Mouse (Mus musculus) common myeloid progenitor, adult 5-6 weeks (primary cell): ENCODE data around the gene Mt2. TPM values are rescaled to one million over a fixed set of nuclear protein-coding genes. Genes with fewer than 3 reads are reported as not detected.
"Not testable (repeated sequence)": the region's sequence is repeated elsewhere in the genome, so short reads cannot be mapped to it uniquely, and the experiment has no call there.

Experiments used
- ATAC-seq: replicated peaks from 2 replicates; pipeline ENCODE4 v1.8.0; 2016; ENCODE audit warnings: low read depth, mild to moderate bottlenecking, moderate TSS enrichment, inconsistent platforms; ENCODE audit not compliant: poor library complexity, severe bottlenecking
- total RNA-seq: library from RNA; stranded (forward); fragments of 200-1000, 187-1606 nt; gene quantifications from 2 replicates; pipeline ENCODE4 v1.2.3, GENCODE M21; 2017

Gene Mt2
- 113 and 182 TPM in 2 replicates for total RNA-seq

DNA sequence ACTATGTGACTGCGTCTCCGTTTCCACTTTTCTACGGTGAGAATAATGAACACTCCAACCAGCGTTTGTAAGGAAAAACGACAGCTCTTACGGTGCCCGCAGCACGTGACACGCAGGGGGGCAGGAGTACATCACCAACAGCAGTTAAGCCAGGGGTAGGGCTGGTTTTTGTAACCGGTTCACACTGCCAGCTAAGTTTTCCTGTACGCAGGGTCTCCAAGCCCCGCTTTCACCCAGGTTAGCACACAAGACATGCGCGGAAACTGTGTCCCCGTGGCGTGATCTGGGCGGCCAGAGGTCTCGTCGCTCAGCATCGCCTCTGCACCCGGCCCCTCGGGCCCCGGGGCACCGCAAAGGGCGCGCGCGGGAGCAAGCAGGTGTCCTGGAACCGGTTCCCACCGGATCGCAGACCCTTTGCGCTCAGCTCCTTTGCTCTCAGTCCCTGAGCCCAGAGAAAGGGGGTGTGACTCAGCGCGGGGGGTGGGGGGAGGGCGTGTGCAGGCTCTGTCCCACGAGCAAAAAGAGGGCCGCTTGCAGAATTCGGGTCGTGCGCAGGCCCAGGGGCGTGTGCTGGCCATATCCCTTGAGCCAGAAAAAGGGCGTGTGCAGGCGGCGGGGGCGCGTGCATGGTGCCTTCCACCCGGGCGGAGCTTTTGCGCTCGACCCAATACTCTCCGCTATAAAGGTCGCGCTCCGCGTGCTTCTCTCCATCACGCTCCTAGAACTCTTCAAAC is at the start of gene Mt2:
Mt2 (plus strand) TSS at position 590 of the 734 bp plus-strand sequence.
- ATAC-seq: peak; percentile 62

GRCm38 (mm10) chr8:94122711-94123468 is 49.6 kb upstream of the Mt2 start:
- peak; percentile 76 for ATAC-seq

DNA sequence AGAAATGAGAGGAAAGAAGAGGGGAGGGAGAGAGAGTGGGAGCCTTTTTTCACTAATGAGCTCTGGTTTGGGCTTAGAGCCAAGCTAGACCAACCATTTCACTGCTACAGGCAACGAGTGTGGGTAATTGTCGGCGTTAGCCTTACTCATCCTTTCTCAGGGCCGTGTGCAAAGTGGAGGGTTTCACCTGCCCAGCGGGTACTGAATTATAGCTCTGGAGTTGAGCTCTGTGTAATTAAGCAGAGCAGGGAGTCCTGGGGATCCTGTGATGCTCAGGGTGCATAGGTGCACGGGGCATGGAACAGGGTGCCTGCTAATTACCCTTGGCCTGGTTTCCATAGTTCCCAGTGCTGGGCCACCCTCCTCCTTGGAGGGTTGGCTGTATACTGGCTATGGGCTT is 44.8 kb upstream of the Mt2 start:
- no peak for ATAC-seq

DNA sequence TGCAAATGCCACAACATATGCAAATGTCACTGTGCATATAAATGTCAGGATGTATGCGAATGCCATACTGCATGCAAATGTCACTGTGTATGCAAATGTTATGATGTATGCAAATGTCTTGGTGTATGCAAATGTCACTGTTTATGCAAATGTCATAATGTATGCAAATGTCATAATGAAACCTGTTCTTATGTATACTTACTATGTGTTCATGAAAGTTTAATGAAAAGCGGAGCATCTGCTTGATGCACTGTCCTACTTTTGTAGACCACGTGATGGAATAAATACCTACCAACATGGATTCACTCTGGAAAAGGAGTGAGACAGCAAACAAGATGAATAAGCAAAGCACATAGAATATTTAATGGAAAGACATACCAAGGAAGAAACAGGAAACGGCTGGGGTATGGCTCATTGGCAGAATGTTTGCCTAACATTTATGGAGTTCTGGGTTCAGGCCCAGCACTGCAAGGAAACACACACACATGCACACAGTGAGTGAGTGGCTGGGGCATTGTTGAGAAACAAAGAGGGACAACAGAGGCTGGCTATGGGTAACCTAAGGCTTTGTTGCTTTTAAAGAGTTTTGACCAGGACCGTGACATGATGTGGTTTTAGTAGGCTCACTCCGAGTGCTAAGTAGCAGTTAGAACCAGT is 43.2 kb upstream of the Mt2 start:
- no peak for ATAC-seq

- no peak for ATAC-seq
Observed at GRCm38 (mm10) chr8:94130126-94130525, 42.3 kb upstream of the Mt2 start.

GRCm38 (mm10) chr8:94132096-94132495 is 40.4 kb upstream of the Mt2 start:
- ATAC-seq: 0 out of 2 replicates have a peak, but pooled peaks have one; percentile 22

DNA sequence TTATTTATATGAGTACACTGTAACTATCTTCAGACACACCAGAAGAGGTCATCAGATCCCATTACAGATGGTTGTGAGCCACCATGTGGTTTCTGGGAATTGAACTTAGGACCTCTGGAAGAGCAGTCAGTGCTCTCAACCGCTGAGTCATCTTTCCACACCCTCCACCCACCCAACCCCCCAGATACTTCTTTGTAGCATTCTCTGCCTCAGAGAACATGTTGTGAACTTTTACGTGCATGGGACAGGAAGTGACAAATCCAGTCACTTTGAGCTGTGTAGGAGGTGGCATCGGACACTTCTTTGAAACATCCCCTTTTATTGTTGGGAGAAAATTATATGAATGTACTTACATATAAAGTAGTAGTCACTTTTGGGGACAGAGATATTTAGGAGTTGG is 37.9 kb upstream of the Mt2 start:
- ATAC-seq: not testable (repeated sequence)

DNA sequence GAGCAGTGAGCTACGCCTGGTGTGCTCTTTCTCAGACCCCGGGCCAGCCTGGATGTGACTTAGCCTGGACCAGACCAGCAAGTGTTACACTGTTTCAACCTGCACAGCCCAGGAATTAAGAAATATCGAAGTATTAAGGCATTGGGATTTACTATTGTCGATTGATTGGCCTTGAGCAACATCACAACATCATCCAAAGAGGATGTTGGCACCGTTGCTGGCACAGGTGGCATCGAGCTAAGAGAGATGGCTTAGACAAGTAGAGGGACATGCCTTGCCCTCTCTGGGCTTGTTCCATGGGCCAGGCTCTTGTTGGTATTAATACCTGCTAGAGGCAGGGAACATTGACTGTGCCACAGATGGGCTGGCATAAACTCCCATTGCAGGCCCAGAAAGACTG is 36.9 kb upstream of the Mt2 start:
- ATAC-seq: no peak

GRCm38 (mm10) chr8:94136192-94136591 is 36.3 kb upstream of the Mt2 start:
- no peak for ATAC-seq

DNA sequence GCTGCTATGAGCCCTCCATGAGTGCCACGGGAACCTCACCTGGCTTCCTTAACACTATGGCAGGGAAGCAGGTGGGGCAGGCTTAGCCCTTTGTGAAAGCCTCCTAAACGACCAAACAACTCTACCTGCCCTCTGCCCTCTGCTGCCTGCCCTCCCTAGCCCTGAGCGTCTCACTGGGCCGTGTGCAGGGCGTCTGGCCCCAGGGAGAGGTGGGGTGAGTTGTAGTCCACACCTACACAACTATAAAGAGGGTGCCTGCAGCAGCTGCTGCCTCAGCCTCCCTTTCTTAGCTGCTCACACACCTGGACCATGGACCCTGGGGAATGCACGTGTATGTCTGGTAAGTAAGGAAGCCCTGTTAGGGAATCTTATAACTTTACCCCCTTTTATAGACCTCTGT is 35.5 kb upstream of the Mt2 start, which contains the start of gene Mt4:
Mt4 (plus strand) TSS at position 265 of the 400 bp plus-strand sequence.
- no peak for ATAC-seq

DNA sequence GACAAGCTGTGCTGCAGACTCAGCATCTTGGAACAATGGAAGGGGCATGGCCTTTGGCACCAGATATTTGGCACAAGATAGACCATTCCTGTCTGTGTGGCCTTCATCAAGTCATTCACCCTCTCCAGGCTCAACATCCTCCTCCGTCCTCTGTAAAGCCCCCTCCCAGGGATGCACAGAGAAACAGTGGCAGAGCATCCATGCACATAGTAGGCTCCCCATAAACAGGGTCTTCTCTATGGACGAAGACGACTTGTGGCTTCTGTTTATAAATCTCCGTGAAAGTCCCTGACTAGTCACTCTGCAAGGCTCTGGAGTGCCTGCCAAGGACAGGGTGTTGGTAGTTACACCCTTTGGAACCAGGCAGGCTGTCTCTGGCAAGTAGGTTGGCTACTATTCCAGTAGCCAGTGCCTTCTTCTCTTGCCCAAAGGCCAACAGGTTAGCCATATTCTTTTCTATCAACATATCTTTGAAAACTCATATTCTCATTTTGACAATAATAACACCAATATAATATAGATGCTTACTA is 32.1 kb upstream of the Mt2 start:
- ATAC-seq: no peak

- no peak for ATAC-seq
Observed at GRCm38 (mm10) chr8:94148236-94148635, 24.2 kb upstream of the Mt2 start.

DNA sequence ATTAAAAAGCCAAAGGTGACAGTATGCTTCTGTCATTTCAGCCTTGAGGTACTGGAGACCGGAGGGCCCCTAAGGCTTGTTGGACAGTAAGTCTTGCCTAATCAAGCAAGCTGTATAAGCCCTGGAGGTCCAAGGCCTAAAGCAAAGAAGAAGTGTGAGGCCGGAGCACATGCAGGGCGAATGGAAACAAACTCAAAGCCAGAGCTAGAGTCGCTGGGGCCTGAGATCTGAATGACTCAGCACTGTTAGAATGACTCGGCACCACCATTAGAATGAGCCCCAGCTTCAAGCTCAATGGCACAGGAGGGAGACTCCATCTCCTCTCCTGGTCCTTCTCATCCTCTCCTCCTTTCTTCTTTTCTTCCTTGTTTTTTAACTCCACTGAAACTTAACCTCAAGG is 21.5 kb upstream of the Mt2 start:
- ATAC-seq: peak; percentile 52

DNA sequence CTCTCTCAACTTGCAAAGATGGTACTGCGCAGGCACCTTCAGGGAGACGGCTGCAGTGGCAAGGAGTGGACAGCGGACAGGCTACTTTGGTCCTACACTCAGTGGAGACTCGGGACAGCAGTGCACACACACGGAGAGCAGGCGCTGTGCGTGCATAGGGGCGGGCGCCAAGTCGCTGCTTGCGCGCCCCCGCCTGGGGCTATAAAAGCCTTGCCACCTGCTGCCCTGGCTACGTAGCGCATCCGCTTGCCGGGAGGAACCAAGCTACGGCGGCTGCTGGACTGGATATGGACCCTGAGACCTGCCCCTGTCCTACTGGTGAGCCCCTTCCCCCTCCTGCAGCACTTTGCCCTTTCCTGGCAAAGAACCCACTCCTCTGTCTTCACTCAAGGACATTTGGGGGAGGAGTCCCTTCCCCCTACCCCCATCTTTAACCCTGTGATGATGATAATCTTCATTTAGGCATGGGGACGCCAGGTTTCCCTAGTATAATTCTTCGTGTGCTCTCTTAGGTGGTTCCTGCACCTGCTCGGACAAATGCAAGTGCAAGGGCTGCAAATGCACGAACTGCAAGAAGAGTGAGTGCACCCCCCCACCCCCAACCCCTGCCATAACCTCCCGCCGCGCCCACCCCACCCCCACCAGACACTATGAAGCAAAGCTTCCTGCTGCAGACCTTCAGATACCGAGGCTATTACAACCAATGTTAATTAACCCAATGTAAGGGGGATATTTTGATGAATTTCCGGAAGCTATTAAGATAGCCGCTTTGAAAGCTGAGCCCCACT is 19.8 kb upstream of the Mt2 start, which contains the start of gene Mt3:
Mt3 (plus strand) TSS at position 95 of the 788 bp plus-strand sequence.
- ATAC-seq: peak; percentile 90

DNA sequence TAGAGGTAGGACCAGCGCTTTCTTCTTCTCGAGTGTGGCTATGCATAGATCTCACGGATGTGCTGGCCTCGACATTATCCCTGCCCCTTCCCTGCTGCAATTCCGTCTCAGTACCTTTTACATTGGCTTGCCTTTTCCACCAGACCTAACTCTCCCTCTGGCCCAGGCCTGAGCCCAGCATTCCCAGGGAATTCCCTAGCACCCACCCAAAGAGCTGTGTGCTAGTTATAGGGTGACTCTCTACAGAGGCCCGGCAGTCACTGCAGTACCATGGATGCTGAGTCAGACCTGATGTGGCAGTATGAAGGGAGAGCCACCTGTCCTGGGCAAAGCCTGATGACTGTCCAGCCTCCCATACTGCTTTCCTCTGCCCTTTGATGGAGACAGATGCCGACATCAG is 19.0 kb upstream of the Mt2 start:
- ATAC-seq: no peak

DNA sequence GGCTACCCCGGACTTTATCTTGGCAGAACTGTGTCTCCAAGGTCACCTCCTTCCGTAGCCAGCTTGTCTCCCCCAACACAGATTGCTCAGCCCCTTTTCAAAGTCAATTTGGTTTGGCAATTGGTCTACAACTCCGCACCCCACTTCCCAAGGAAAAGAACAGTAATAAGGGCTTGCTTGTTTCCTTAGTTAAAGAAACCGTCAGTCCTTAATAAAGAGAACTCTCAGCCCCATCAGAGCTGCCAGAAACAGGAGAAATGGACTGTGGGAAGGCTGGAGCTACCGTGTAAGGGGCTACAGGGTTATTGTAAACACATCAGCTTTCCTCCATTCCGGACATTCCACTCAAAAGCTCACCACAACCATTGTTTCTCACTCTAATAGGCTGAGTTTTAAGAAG is 17.9 kb upstream of the Mt2 start:
- ATAC-seq: no peak

- no peak for ATAC-seq
Observed at GRCm38 (mm10) chr8:94156092-94156491, 16.4 kb upstream of the Mt2 start.

GRCm38 (mm10) chr8:94165772-94166171 is 6.7 kb upstream of the Mt2 start:
- ATAC-seq: not testable (repeated sequence)

- ATAC-seq: peak; percentile 74
Observed at GRCm38 (mm10) chr8:94167244-94167643, 5.2 kb upstream of the Mt2 start.

GRCm38 (mm10) chr8:94169547-94169946 is 2.9 kb upstream of the Mt2 start:
- ATAC-seq: no peak
